In the genomic region with DNA sequence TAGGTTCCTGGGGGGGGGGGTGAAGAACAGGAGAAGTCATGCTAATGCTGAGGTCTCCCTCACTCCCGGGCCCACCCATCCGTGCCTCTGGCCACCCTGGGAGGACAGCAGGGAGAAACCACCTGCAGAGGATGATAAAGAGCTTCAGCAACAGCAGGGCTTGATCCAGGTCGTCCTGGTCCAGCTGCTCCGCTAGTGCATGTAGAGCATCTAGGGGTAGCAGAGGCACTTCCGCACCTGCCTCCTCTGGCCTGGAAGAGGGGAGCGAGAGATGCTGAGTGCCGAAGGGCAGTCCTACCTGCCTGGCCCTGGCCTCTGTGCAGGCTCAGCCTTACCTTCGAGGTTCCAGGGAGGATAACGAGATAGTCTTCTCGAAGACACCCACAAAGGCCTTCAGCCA, we compare ENCODE assay signal across 19 mouse cellular contexts. TPM values are rescaled to one million over a fixed set of nuclear protein-coding genes. Genes with fewer than 3 reads are reported as not detected.
A peak's percentile ranks its signal among the peaks of the same experiment; 100 is the strongest.
DNase-seq lines count a peak whose midpoint lies in the region; ATAC-seq lines count a peak whose summit lies in the region.
"Had no signal": no experiment of that assay in that cellular context is flagged by ENCODE, and none has a peak within 500 bp of the region (broad histone marks: within the 10 kb centered on the region; RNA-seq: fewer than 3 reads in every experiment).

No protein-coding gene starts in this region.

- no peak for DNase-seq in kidney, postnatal 10 days
- DNase-seq in liver, embryonic 11.5 days (ENCODE audit: low spot score), result no peak
- no peak for DNase-seq in liver
- peak; percentile 38 for DNase-seq in thymus, postnatal 14 days
- no peak for DNase-seq in thymus, postnatal 25 days
- DNase-seq in forebrain, embryonic 14.5 days (ENCODE audit: low spot score), result no peak
- DNase-seq: adrenal gland, postnatal 10 days; cerebellum, adult 11-12 months; cerebellum, adult 9-10 months; cerebellum, postnatal 25 days; gastrocnemius, postnatal 10 days; heart, adult 18-20 months had no signal

- peak overlapping the region; percentile 62 for H3K27ac ChIP-seq in kidney, embryonic 14.5 days (ENCODE audit: low read depth, low read length)
- 0 out of 2 replicates have a peak overlapping the region, but pooled peaks have one; percentile 24 for H3K27ac ChIP-seq in liver, embryonic 11.5 days (ENCODE audit: low read depth, low read length)
- no peak overlapping the region for H3K27ac ChIP-seq in liver, embryonic 15.5 days (replicated peaks)
- H3K27ac ChIP-seq in forebrain, embryonic 14.5 days (ENCODE audit: low read depth, low read length), result no peak overlapping the region
- H3K27ac ChIP-seq: embryonic facial prominence, embryonic 12.5 days; heart, embryonic 15.5 days had no signal

- H3K4me2 ChIP-seq in kidney, embryonic 14.5 days (replicated peaks; ENCODE audit: low read depth, low read length), result no peak overlapping the region
- H3K4me2 ChIP-seq in liver, embryonic 11.5 days, result no peak overlapping the region
- peak overlapping the region; percentile 13; the same call in 1 of the 2 replicates for H3K4me2 ChIP-seq in liver, embryonic 15.5 days
- H3K4me2 ChIP-seq in forebrain, embryonic 14.5 days (ENCODE audit: low read length), result no peak overlapping the region
- H3K4me2 ChIP-seq: embryonic facial prominence, embryonic 12.5 days; heart, embryonic 11.5 days had no signal

- 68% methylated on average over 10 of the region's 10 CpGs for whole genome bisulfite sequencing in kidney, embryonic 14.5 days
- WGBS in liver, embryonic 11.5 days, result 76% methylated on average over 10 of the region's 10 CpGs
- WGBS in liver, embryonic 15.5 days (ENCODE audit: insufficient replicate concordance), result 65% methylated on average over 10 of the region's 10 CpGs
- WGBS in forebrain, embryonic 14.5 days, result 77% methylated on average over 10 of the region's 10 CpGs

- no peak overlapping the region for H3K9ac ChIP-seq in kidney, embryonic 14.5 days (ENCODE audit: low read depth, low read length)
- H3K9ac ChIP-seq in liver, embryonic 11.5 days (ENCODE audit: low read depth, low read length), result no peak overlapping the region
- no peak overlapping the region for H3K9ac ChIP-seq in liver, embryonic 15.5 days
- no peak overlapping the region for H3K9ac ChIP-seq in forebrain, embryonic 14.5 days (ENCODE audit: low read length)
- H3K9ac ChIP-seq: embryonic facial prominence, embryonic 12.5 days; heart, embryonic 15.5 days had no signal

- H3K9me3 ChIP-seq in kidney, embryonic 14.5 days (ENCODE audit: control insufficient read depth, low read length), result no peaks in the 10 kb centered on the region
- no peaks in the 10 kb centered on the region for H3K9me3 ChIP-seq in liver, embryonic 11.5 days (ENCODE audit: control insufficient read depth, low read length)
- no peaks in the 10 kb centered on the region for H3K9me3 ChIP-seq in liver, embryonic 15.5 days (replicated peaks)
- no peaks in the 10 kb centered on the region for H3K9me3 ChIP-seq in forebrain, embryonic 14.5 days (replicated peaks; ENCODE audit: control insufficient read depth, low read length)
- H3K9me3 ChIP-seq: embryonic facial prominence, embryonic 12.5 days; heart, embryonic 15.5 days; hindbrain, embryonic 10.5 days had no signal

- H3K4me1 ChIP-seq in kidney, embryonic 14.5 days (ENCODE audit: control insufficient read depth, insufficient read depth, low read length), result peaks cover 16% of the 10 kb centered on the region; the same call in 1 of the 2 replicates
- peaks cover 23% of the 10 kb centered on the region for H3K4me1 ChIP-seq in liver, embryonic 11.5 days (replicated peaks; ENCODE audit: control insufficient read depth, insufficient read depth, low read length)
- H3K4me1 ChIP-seq in liver, embryonic 15.5 days (replicated peaks), result peaks cover 22% of the 10 kb centered on the region; the same call in 1 of the 2 replicates
- 0 out of 2 replicates have a peak, but pooled peaks cover 2% of the 10 kb centered on the region for H3K4me1 ChIP-seq in forebrain, embryonic 14.5 days (ENCODE audit: control insufficient read depth, insufficient read depth, low read length)
- H3K4me1 ChIP-seq: embryonic facial prominence, embryonic 12.5 days had no signal

- no peaks in the 10 kb centered on the region for H3K27me3 ChIP-seq in kidney, embryonic 14.5 days (ENCODE audit: control insufficient read depth, insufficient read depth, low read length)
- no peaks in the 10 kb centered on the region for H3K27me3 ChIP-seq in liver, embryonic 11.5 days (replicated peaks; ENCODE audit: control insufficient read depth, insufficient read depth, low read length)
- peaks cover 4% of the 10 kb centered on the region for H3K27me3 ChIP-seq in liver, embryonic 15.5 days
- no peaks in the 10 kb centered on the region for H3K27me3 ChIP-seq in forebrain, embryonic 14.5 days (replicated peaks; ENCODE audit: control insufficient read depth, insufficient read depth, low read length)
- H3K27me3 ChIP-seq: heart, embryonic 15.5 days had no signal

- no peaks in the 10 kb centered on the region for H3K36me3 ChIP-seq in kidney, embryonic 14.5 days (ENCODE audit: control insufficient read depth, insufficient read depth, low read length)
- peaks cover 2% of the 10 kb centered on the region; the same call in 1 of the 2 replicates for H3K36me3 ChIP-seq in liver, embryonic 11.5 days (ENCODE audit: control insufficient read depth, insufficient read depth, low read length)
- no peaks in the 10 kb centered on the region; the same call in 1 of the 2 replicates for H3K36me3 ChIP-seq in liver, embryonic 15.5 days (replicated peaks)
- no peaks in the 10 kb centered on the region for H3K36me3 ChIP-seq in forebrain, embryonic 14.5 days (ENCODE audit: control insufficient read depth, insufficient read depth, low read length)
- H3K36me3 ChIP-seq: embryonic facial prominence, embryonic 12.5 days; heart, embryonic 15.5 days; hindbrain, embryonic 10.5 days had no signal

- ATAC-seq in kidney, embryonic 14.5 days (ENCODE audit: low FRiP score, low TSS enrichment), result no peak
- ATAC-seq in liver, embryonic 11.5 days (replicated peaks; ENCODE audit: low FRiP score), result no peak
- no peak for ATAC-seq in liver, embryonic 15.5 days (ENCODE audit: insufficient read depth)
- ATAC-seq in forebrain, embryonic 14.5 days, result no peak
- ATAC-seq: forebrain, embryonic 16.5 days had no signal

- no peak overlapping the region for H3K4me3 ChIP-seq in kidney, embryonic 14.5 days (ENCODE audit: low read length)
- H3K4me3 ChIP-seq in liver, embryonic 11.5 days (ENCODE audit: low read depth, low read length), result no peak overlapping the region
- no peak overlapping the region for H3K4me3 ChIP-seq in liver, embryonic 15.5 days (replicated peaks)
- H3K4me3 ChIP-seq in forebrain, embryonic 14.5 days (ENCODE audit: low read depth, low read length), result no peak overlapping the region
- H3K4me3 ChIP-seq: embryonic facial prominence, embryonic 12.5 days; heart, embryonic 15.5 days; hindbrain, embryonic 10.5 days had no signal

RNA-seq across cellular contexts. Expression of a gene that starts 9.7 kb away (rescaled TPM):
- 2.6 and 4.8 TPM in 2 replicates for polyA plus RNA-seq in kidney, embryonic 14.5 days (2014; fragmentation: Nextera tagmentation; extraction: Ambion mirVana)
- 8.0 TPM in 2 replicates for polyA plus RNA-seq in liver, embryonic 11.5 days (2014; fragmentation: Nextera tagmentation; extraction: Ambion mirVana)
- polyA plus RNA-seq in liver, embryonic 15.5 days (2015; fragmentation: Nextera tagmentation; extraction: Ambion mirVana), result 1.8 and 2.4 TPM in 2 replicates
- polyA plus RNA-seq in forebrain, embryonic 14.5 days (2014; fragmentation: Nextera tagmentation; extraction: Ambion mirVana), result 0.86 and 2.7 TPM in 2 replicates

RNA-seq across cellular contexts. Expression of a gene that starts 12.0 kb away (rescaled TPM):
- polyA plus RNA-seq in kidney, embryonic 14.5 days (2014; fragmentation: Nextera tagmentation; extraction: Ambion mirVana), result 160 and 193 TPM in 2 replicates
- polyA plus RNA-seq in liver, embryonic 11.5 days (2014; fragmentation: Nextera tagmentation; extraction: Ambion mirVana), result 161 TPM in 2 replicates
- polyA plus RNA-seq in liver, embryonic 15.5 days (2015; fragmentation: Nextera tagmentation; extraction: Ambion mirVana), result 60.9 and 64.9 TPM in 2 replicates
- 119 and 120 TPM in 2 replicates for polyA plus RNA-seq in forebrain, embryonic 14.5 days (2014; fragmentation: Nextera tagmentation; extraction: Ambion mirVana)

RNA-seq across cellular contexts. Expression of a gene that starts 20.0 kb away (rescaled TPM):
- 23.6 and 64.4 TPM in 2 replicates for polyA plus RNA-seq in kidney, embryonic 14.5 days (2014; fragmentation: Nextera tagmentation; extraction: Ambion mirVana)
- 8.2 and 9.9 TPM in 2 replicates for polyA plus RNA-seq in liver, embryonic 11.5 days (2014; fragmentation: Nextera tagmentation; extraction: Ambion mirVana)
- polyA plus RNA-seq in liver, embryonic 15.5 days (2015; fragmentation: Nextera tagmentation; extraction: Ambion mirVana), result 1.6 and 2.5 TPM in 2 replicates
- polyA plus RNA-seq in forebrain, embryonic 14.5 days (2014; fragmentation: Nextera tagmentation; extraction: Ambion mirVana), result 25.3 and 26.8 TPM in 2 replicates

Comparison
In these comparisons a context has a peak if more than half of its experiments do, and no peak if none do; other contexts are left out.
1. H3K27ac ChIP-seq: peak in kidney, embryonic 14.5 days (single experiment) and liver, embryonic 11.5 days (single experiment); none in liver, embryonic 15.5 days (single experiment) and forebrain, embryonic 14.5 days (single experiment).